Mouse (Mus musculus) splenic B cell, adult 2 months (primary cell): ENCODE measurements around the gene Klf12.

Experiments used
- DNase-seq: peaks from one replicate; pipeline ENCODE4 v3.0.0-alpha.2; 2011; ENCODE audit warnings: low read depth, low spot score
- H3K27me3 ChIP-seq: 2 replicates; pipeline ENCODE4 v1.6.1; 2012; ENCODE audit warnings: mild to moderate bottlenecking, low read length, moderate library complexity, mixed read lengths; ENCODE audit not compliant: control insufficient read depth, poor library complexity, insufficient read depth, severe bottlenecking
- H3K36me3 ChIP-seq: 2 replicates; pipeline ENCODE4 v1.6.1; 2012; ENCODE audit warnings: mild to moderate bottlenecking, low read length, moderate library complexity, mixed read lengths; ENCODE audit not compliant: control insufficient read depth, poor library complexity, insufficient read depth, severe bottlenecking

The Klf12 gene

DNA sequence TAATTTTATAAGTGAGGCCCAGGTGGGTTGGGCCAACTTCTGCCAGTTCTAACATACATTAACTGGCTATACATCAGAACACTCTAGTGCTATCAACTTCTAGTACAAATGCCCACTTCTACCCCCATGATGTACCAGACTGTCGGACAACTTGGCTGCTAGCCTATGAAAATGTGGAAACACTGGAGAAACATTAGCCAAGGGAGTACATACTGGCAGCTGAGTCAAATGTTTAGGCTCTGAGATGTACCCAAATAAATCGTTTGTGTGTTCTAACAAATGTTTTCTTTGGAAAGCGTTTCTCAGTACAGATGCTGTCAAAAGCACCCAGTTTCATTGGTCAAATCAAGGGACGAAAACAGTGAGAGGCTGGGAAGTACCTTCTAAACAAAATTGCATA, 152.0 kb downstream of the Klf12 start:
- no peaks in the 10 kb centered on the region for H3K36me3 ChIP-seq
- no peak for DNase-seq
- H3K27me3 ChIP-seq = no peaks in the 10 kb centered on the region

DNA sequence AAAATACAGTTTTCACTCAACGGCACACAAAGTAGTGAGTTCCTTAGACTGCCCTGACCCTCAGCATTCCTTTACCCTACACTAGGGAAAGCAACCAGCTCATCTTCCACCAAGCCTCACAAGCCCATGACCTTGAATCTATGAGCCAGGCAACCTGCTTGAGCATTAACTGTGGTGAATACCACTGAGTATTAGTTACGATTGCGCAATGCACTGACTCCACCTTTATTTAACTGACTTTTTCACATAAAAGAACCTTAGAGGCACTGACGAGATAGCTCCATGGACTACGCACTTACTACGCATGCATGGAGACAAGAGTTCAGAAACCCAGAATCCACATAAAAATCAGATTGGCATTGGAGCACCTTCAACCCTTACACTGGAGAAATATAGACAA, 158.4 kb downstream of the Klf12 start:
- no peaks in the 10 kb centered on the region for H3K36me3 ChIP-seq
- H3K27me3 ChIP-seq = no peaks in the 10 kb centered on the region
- DNase-seq = no peak

DNA sequence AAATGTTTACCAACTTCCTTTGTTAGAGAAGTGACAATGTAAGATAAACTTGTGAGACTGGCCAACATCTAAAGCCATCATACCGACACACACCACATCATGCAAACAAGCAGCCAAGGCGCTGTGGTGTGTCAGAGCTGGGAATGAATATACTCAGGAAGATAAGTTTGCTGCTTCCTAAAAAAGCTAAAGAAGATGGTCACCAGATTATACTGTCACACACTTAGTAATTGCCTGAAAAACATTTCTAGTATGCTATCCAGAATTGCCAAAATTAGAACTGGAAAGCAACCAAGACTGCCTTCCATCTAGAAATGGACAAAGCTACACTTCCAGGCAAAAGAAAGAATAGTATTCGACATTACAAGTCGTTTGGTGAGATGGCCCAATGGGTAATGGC, 163.4 kb downstream of the Klf12 start:
- Histone ChIP-seq H3K36me3 (no peaks in the 10 kb centered on the region), H3K27me3 (no peaks in the 10 kb centered on the region)
- DNase-seq = no peak

DNA sequence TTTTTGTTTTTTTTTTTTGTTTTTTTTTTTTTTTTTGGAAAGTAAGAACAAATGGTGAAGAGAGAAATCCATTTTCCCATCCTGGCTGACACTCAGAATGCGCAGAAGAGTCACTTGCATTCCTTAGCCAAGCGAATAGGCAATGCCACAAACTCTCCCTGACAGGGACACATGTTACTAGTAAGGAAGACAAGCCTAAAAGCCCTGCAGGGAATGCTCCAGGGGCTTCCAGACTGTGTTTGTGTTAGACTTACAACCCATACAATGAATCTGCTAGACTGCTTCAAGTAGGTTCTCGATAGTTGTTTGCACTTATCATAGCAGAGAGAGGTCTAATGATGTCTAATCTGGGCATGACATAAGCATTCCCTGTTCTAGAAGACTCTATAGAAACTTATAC, 164.6 kb downstream of the Klf12 start:
- Histone ChIP-seq H3K27me3 (no peaks in the 10 kb centered on the region), H3K36me3 (no peaks in the 10 kb centered on the region)
- no peak for DNase-seq

DNA sequence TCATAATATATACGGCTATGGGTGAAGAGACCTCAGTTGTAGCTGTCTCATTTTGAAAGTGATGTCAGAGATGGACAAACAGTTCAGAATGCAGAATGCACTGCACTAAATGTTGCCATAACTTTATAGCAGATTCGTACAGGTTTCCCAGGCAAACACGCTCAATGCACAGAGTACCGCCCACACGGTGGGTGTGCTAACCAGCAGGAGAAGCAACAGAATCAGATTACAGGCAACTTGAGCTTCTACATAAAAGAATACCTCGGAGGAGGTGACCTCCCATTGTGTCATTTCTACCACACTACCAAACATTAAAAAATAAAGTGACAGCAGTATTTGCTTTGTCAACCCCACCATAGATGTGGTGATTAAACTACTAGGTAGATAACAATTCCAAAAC, 171.1 kb downstream of the Klf12 start:
- H3K36me3 ChIP-seq = no peaks in the 10 kb centered on the region
- H3K27me3 ChIP-seq = no peaks in the 10 kb centered on the region
- DNase-seq = no peak

DNA sequence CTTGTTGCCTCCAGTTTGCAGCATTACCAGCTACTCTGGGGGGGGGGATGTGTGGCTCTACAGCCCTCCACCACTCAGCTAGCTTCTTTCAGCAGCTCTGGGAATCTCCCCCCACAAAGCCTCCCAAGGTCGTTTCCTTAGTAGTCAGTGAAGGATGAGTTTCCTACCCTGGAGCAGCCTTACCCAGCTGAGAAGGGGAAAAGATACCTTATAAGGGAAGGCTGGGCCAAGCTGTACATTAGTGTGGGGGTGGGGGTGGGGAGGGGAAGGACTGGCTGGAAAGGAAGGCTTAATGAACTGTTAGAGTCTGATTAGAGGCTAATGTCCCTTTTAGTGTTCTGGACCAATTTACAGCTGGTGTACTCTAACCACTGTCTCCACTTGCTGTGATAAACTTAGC, 172.7 kb downstream of the Klf12 start:
- no peaks in the 10 kb centered on the region for H3K27me3 ChIP-seq
- no peaks in the 10 kb centered on the region for H3K36me3 ChIP-seq
- DNase-seq = no peak

DNA sequence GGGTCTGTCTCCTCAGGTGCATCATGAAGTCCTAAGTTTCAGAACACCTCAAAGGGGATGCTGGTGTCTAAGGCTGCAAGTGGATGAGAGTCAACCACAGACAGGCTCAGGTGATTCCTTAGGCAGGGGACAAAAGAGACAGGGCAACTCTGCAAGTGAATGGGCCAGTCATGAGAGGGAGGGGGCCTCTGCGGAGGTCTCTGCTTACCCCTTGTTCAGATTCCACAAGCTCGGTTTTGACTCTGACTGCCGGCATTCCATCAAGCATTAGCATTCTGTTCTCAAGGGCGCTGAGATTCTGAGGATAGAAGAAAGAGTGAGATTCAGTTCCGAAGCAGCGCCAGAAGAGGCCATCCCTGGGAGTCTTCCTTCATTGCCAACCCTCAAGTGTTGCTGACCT, 174.9 kb downstream of the Klf12 start:
- no peak for DNase-seq
- H3K36me3 ChIP-seq = no peaks in the 10 kb centered on the region
- no peaks in the 10 kb centered on the region for H3K27me3 ChIP-seq

DNA sequence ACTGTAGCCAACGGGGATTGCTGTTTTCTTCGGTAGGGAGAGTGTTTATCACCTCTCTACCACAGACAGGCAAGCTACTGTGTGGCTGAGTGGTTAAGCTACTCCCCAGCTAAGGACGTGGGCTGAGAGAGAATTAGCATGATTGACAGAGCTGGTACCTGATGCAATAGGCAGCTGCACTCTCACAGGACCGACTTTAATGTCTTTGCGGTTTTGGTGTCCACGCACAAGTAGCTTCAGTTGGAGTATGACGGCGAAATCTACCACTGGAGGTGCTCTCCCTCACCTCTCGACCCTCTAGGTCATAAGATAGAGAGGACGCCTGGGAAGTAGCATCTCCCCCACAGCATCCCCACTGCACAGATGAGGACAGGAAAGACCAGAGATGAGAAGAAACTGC, 178.9 kb downstream of the Klf12 start:
- DNase-seq = no peak
- Histone ChIP-seq H3K27me3 (no peaks in the 10 kb centered on the region), H3K36me3 (no peaks in the 10 kb centered on the region)

DNA sequence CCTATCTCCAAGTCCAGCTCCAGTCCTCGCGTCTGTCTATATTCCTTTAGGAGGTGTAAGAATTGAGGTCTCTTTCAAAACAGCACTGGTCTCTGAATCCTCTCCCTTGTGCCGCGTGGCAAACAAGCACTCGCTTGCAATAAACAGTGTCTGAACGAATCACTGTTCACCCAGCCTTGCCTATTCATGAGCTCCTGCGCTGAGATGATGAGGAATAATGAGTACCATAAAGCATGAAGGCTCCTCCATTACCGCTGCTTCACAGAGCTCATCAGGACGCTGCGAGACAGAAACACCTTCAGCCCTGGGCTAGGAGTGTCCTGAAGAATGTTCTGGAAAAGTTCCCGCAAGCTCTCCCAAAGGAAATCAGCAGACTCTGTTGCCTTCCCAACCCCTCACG, 179.7 kb downstream of the Klf12 start:
- no peaks in the 10 kb centered on the region for H3K36me3 ChIP-seq
- DNase-seq = no peak
- H3K27me3 ChIP-seq = no peaks in the 10 kb centered on the region

DNA sequence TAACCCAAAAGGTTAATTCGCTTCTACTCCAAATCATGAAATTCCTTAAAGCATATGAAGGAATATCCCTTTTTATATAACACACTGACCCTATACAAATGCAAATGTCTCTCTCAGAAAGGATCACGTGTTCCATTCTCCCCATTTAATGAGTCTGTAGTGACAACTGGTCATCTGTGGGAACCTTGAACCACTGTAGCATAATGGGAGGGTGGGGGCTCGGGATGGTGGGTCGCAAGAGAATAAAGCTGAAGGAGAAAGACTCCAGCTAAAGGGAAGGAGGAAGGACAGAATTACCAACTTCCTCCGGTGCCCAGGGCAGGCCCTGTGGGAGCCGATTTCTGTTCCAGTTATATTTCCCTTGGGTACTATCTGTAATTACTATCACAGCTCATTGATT, 180.7 kb downstream of the Klf12 start:
- no peak for DNase-seq
- H3K36me3 ChIP-seq = no peaks in the 10 kb centered on the region
- no peaks in the 10 kb centered on the region for H3K27me3 ChIP-seq

DNA sequence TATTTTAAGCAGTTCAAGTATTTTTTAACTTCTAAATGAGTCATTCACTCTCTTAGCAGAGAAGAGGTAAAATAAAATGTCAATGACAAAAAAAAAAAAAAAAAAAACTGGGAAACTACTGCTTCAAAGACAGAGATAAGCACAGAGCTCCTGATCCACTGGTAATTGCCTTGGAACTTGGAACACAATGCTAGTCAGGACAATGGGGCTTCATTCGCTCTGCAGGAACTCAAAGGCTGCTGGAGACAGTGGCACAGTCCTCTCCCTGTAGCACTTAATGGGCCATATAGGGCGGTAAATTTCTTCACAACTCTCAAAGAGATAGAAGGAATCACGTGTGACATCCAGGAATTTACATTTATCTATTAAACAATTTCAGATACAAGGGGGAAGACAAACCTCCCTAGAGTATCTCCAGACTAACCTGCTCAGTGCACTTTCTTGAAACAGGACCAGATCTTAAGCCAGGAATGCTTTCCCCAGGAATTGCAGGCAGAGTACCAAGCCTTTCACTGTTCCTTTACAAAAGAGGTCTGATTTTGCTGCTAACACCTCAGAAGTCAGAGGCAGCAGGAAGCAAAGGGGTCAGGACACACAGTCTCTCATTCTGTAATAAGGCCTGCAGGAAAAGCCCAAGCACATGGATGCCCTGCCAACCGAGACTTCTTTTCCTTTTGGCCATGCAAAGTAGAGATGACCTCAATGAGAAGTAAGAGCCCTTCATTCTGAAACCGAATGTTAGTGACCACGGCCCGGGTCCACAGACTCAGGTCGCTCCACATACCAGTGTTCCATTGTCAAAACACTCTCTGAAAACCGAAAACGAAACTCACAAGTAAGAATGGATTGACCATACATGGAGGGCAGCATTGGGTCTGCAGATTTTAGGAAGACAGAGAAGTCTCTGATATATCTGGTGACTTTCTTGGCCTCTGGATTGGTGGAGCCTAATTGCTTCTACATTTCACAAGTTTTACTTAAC, 187.0 kb downstream of the Klf12 start:
- Histone ChIP-seq H3K36me3 (no peaks in the 10 kb centered on the region), H3K27me3 (no peaks in the 10 kb centered on the region)
- DNase-seq = no peak

DNA sequence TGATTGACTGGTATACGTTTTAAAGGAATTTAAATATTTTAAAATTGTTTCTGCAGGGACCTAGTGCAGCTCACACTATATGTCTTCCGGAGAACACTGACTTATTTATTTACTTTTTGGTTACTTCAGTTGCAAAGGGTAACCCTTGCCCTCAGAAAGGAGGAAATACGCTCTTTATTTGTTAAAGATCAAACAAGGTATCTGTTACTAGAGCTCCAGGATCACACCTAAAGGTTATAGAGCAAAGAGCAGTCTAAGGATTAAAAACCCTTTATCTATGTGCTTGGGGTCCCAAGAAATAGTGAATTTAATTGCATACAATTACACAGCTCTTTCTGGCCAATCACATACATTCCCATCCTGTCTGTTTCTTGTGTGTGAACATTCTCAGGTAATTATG, 188.7 kb downstream of the Klf12 start:
- no peaks in the 10 kb centered on the region for H3K27me3 ChIP-seq
- no peaks in the 10 kb centered on the region for H3K36me3 ChIP-seq
- DNase-seq = no peak

DNA sequence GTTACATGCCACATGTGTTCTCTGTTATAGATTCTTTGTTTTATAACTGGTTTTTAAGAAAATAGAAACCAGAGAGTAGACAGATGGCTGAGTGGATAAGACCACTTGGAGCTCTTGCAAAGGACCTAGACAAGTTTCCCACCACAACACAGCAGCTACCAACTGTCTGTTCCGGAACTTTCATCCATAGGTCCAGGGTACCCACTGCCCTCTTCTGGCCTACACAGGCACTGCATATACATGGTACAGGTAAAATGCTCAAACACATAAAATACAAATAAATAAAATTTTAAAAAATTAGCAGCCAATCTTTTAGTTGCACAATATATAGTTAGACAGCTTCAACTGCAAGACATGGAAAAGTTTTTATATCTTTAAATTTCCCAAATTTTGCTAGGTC, 194.0 kb downstream of the Klf12 start:
- DNase-seq = no peak
- no peaks in the 10 kb centered on the region for H3K36me3 ChIP-seq
- no peaks in the 10 kb centered on the region for H3K27me3 ChIP-seq

DNA sequence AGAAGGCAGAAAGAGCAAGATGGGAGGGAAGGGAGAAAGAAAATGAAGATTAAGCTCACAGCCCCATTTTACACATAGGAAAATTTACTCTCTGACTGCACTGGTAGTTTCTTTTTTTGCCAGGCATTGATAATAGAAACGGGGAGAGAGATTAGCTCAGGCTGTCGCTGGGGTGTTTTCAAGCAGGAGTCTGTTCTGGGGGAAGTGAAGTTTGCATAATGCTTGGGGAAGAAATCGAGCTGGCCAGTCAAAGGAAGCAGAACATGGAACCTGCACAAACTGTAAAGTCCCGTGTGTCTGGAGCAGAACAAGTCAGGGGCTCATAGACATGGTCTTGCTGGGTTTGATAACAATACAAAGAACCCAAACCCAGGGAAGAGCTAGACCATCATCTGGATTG, 204.9 kb downstream of the Klf12 start:
- Histone ChIP-seq H3K36me3 (no peaks in the 10 kb centered on the region), H3K27me3 (no peaks in the 10 kb centered on the region)
- no peak for DNase-seq

DNA sequence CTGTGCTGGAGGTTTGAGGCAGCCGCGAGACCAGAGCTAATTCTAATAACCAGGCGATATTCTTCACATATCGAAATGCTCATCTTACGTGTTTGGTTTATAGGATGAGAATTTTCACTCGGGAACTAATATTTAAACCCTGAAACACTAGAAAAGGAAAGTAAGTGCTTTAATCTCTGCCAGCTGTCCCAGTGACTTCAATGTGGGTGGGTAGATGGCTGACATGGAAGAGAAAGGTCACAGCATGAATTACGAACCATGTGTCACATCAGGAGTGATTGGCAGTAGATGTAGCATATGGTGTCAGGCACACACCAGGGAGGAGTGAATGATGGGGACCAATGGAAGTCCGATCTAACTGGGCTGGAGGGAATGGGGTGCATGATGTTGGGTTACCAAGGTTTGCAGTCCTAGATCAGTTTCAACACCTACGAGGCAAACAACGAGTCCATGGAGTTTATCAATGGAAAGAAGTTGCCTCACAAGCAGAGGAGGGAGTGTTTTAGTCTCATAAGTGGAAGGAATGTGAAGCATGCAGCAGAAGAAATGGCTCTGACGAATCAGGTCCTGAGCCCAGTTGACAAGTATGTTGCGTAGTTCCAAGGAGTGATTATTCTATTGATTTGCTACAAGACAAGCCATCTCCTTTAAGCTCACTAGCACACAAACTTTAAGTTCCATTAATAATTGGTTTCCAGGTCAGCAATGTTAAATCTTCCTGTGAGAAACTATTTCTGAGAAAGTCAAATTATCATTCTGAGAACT, 211.9 kb downstream of the Klf12 start:
- no peak for DNase-seq
- H3K27me3 ChIP-seq = no peaks in the 10 kb centered on the region
- no peaks in the 10 kb centered on the region for H3K36me3 ChIP-seq
